Mouse (Mus musculus) cerebellum, adult 11-12 months (tissue): Measurements from ENCODE around the gene Wdr75.

ENCODE experiments used
- DNase-seq: peaks from one replicate; pipeline ENCODE4 v3.0.0; 2022

Wdr75 gene

GRCm38 (mm10) chr1:45794969-45795908 is at the start of gene Wdr75:
Gene Wdr75, plus strand, starts transcription at chr1:45795166.
- DNase-seq, result peak; percentile 95

- no peak for DNase-seq
These were observed 39.1 kb upstream of the Wdr75 start for GRCm38 (mm10) chr1:45755902-45756301.

GRCm38 (mm10) chr1:45756707-45757106 is 38.3 kb upstream of the Wdr75 start:
- no peak for DNase-seq

- no peak for DNase-seq
These were observed 37.0 kb upstream of the Wdr75 start for GRCm38 (mm10) chr1:45758011-45758410.

- no peak for DNase-seq
These were observed 34.1 kb upstream of the Wdr75 start for GRCm38 (mm10) chr1:45760667-45761467.

- no peak for DNase-seq
These were observed 33.5 kb upstream of the Wdr75 start for GRCm38 (mm10) chr1:45761468-45761795.

GRCm38 (mm10) chr1:45765678-45766077 is 29.3 kb upstream of the Wdr75 start:
- DNase-seq, result no peak

- peak; percentile 21 for DNase-seq
These were observed 28.8 kb upstream of the Wdr75 start for GRCm38 (mm10) chr1:45766123-45766522.

- DNase-seq, result no peak
These were observed 27.4 kb upstream of the Wdr75 start for GRCm38 (mm10) chr1:45767533-45767932.

- DNase-seq, result peak; percentile 9
These were observed 25.6 kb upstream of the Wdr75 start for GRCm38 (mm10) chr1:45769321-45769720.

GRCm38 (mm10) chr1:45770051-45770450 is 24.9 kb upstream of the Wdr75 start:
- no peak for DNase-seq

- no peak for DNase-seq
These were observed 14.2 kb upstream of the Wdr75 start for GRCm38 (mm10) chr1:45780606-45781288.

GRCm38 (mm10) chr1:45816889-45817288 is 21.9 kb downstream of the Wdr75 start:
- DNase-seq, result no peak

- DNase-seq, result no peak
These were observed 23.6 kb downstream of the Wdr75 start for GRCm38 (mm10) chr1:45818564-45818963.

GRCm38 (mm10) chr1:45824441-45824840 is 29.5 kb downstream of the Wdr75 start:
- DNase-seq, result no peak

- DNase-seq, result peak; percentile 10
These were observed 30.2 kb downstream of the Wdr75 start for GRCm38 (mm10) chr1:45825140-45825539.

- no peak for DNase-seq
These were observed 30.7 kb downstream of the Wdr75 start for GRCm38 (mm10) chr1:45825630-45826029.

GRCm38 (mm10) chr1:45826148-45826547 is 31.2 kb downstream of the Wdr75 start:
- DNase-seq, result no peak

- DNase-seq, result no peak
These were observed 31.8 kb downstream of the Wdr75 start for GRCm38 (mm10) chr1:45826796-45827195.

GRCm38 (mm10) chr1:45830453-45831206 is 35.7 kb downstream of the Wdr75 start:
- DNase-seq, result no peak

- no peak for DNase-seq
These were observed 40.5 kb downstream of the Wdr75 start for GRCm38 (mm10) chr1:45835362-45836063.

GRCm38 (mm10) chr1:45837736-45838135 is 42.8 kb downstream of the Wdr75 start:
- DNase-seq, result peak; percentile 72
